Mouse (Mus musculus): Measurements from ENCODE around the gene Ppargc1a.

DNA sequence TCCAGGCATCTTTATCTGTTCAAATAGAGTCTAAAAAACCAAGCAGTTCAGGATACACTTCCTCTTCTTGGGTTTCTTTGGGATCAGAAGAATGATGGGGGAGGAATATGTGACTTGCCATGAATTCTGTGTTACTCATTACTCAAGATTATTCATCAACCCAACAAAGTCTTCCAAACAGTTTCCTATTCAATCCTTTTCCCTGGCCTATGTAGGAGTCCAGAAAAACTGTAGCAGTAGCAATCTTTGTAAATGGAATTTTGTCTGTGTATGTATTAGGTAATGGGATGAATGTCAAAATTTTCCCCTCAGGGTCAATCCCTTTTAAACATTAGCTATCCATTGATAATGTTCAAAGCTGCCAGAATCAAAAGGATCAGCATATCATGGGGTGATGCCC lies 121.8 kb downstream of the Ppargc1a start:
- no peak for TF ChIP-seq POLR2A (IDR thresholded peaks at IDR 0.05; ENCODE audit: insufficient read length, low read depth)
- no peak for TF ChIP-seq MYOD1 (IDR thresholded peaks at IDR 0.05; ENCODE audit: control insufficient read depth in 1 of 3, insufficient read length in 2 of 3, low read depth in 2 of 3)
- no peak for TF ChIP-seq TCF3 (IDR thresholded peaks at IDR 0.05; ENCODE audit: insufficient read length, low read depth)
- no peak for TF ChIP-seq MAX (IDR thresholded peaks at IDR 0.05; ENCODE audit: low read depth)
- TF ChIP-seq CEBPB (IDR thresholded peaks at IDR 0.05; ENCODE audit: insufficient read depth, poor library complexity, severe bottlenecking) = no peak
- no peak for TF ChIP-seq SRF (IDR thresholded peaks at IDR 0.05; ENCODE audit: control insufficient read depth, insufficient read length, low read depth)
- TF ChIP-seq E2F4 (IDR thresholded peaks at IDR 0.05; ENCODE audit: insufficient read depth) = no peak

Data from myocyte (in vitro differentiated cells).